Mouse (Mus musculus) G1E-ER4 (cell line): ENCODE measurements around the gene Prpmp5. TPM values are rescaled to one million over a fixed set of nuclear protein-coding genes. Genes with fewer than 3 reads are reported as not detected.
"Not testable (repeated sequence)": the region's sequence is repeated elsewhere in the genome, so short reads cannot be mapped to it uniquely, and the experiment has no call there.

ENCODE experiments used
- GATA1 ChIP-seq: IDR thresholded peaks from one replicate; pipeline ENCODE4 v1.8.0; 2012; ENCODE audit warnings: low read length, inconsistent platforms
- polyA plus RNA-seq: library from polyadenylated mRNA; stranded (reverse); fragments of >175 nt; gene quantifications from 2 replicates; pipeline ENCODE4 v1.2.3, GENCODE M21; 2012

The Prpmp5 gene
- not detected in 2 replicates for polyA plus RNA-seq

- TF ChIP-seq GATA1, result not testable (repeated sequence)
Measured at GRCm38 (mm10) chr6:132314657-132315056, at the start of gene Prpmp5. Gene Prpmp5, minus strand, starts transcription at chr6:132314757.

- TF ChIP-seq GATA1, result not testable (repeated sequence)
Measured at GRCm38 (mm10) chr6:132364034-132364433, 49.5 kb upstream of the Prpmp5 start, which contains the start of gene Gm8882. Gene Gm8882, minus strand, starts transcription at chr6:132364134.

Other genes with a start within 250 kb of the Prpmp5 start
- not detected in 2 replicates for gene Prb1, start 104.2 kb downstream of the Prpmp5 start, polyA plus RNA-seq
- not detected in 2 replicates for gene Gm8882, start 49.4 kb upstream of the Prpmp5 start, polyA plus RNA-seq